Mouse (Mus musculus): Measurements from ENCODE around the gene Prn. TPM values are rescaled to one million over a fixed set of nuclear protein-coding genes. Genes with fewer than 3 reads are reported as not detected.

The Prn gene
- polyA plus RNA-seq, 1 experiment from 2014 or later, result not detected

DNA sequence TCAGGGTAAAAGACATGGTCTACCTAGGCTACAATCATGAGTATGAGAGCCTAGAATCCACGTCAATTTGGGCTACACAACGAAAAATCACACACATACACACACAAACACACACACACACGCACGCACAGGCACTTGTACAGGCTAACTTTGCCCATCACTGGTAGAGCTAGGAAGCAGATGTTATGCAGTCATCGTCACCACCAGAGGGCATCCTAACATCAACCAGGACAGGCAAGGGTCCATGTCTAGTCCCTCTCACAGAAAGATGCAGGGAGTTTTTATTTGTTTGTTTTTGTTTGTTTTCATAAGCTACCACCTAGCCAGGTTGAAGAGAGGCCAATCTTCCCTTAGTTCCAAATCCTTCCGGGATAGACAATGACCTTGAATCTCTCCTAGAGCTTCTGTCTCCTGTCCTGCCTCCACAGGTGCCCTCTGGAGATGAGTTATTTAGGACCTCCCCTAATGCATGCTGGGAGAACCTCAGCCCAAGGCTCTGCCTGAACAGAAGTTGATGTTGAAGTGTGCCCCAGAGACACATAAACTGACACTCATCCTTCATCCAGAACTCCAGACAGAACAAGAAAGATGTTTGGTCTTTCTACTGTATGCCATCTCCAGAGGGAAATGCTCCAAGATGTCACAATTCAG, 72.9 kb downstream of the Prn start:
- peaks cover 2% of the 10 kb centered on the region; the same call in 1 of the 2 replicates for H3K9me3 ChIP-seq (replicated peaks)
- no peaks in the 10 kb centered on the region for H3K27me3 ChIP-seq
- H3K4me1 ChIP-seq, result no peaks in the 10 kb centered on the region
- no peaks in the 10 kb centered on the region for H3K36me3 ChIP-seq (ENCODE audit: poor library complexity, severe bottlenecking)
- 16% methylated on average over 6 of the region's 6 CpGs for WGBS
- no peak overlapping the region for H3K4me3 ChIP-seq
- no peak overlapping the region for H3K9ac ChIP-seq
- no peak overlapping the region for H3K4me2 ChIP-seq
- no peak overlapping the region for H3K27ac ChIP-seq
- ATAC-seq, result peak; percentile 90

- H3K4me3 ChIP-seq, result no peak overlapping the region
- no peak overlapping the region for H3K9ac ChIP-seq
- no peaks in the 10 kb centered on the region for H3K9me3 ChIP-seq (replicated peaks)
- H3K27ac ChIP-seq, result no peak overlapping the region
- no peaks in the 10 kb centered on the region for H3K36me3 ChIP-seq (ENCODE audit: poor library complexity, severe bottlenecking)
- no peak overlapping the region for H3K4me2 ChIP-seq
- peaks cover under 1% of the 10 kb centered on the region; the same call in 1 of the 2 replicates for H3K4me1 ChIP-seq
- 44% methylated on average over 3 of the region's 3 CpGs for WGBS
- no peaks in the 10 kb centered on the region for H3K27me3 ChIP-seq
- ATAC-seq, result no peak
Measured at GRCm38 (mm10) chr2:131987950-131988349, 78.2 kb downstream of the Prn start.

DNA sequence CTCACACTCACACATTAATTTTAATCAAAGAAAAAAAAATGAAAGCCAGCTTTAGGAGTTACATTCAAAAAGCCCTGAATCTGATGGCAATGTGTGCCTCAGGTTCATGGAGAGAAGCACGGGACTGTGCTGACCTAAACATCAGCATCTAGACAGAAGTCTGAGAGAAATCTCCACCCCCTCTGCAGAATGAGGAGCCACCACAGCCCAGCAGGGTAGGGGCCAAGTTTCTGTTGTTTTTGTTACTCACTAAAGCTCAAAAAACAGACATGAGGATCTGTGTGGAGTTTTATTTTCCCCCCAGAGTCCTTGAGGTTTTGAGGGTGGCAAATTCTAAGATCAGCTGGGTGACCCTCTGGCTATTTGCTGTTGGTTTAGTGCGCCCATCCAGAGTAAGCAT, 78.8 kb downstream of the Prn start:
- Histone ChIP-seq H3K4me2 (no peak overlapping the region), H3K27me3 (no peaks in the 10 kb centered on the region), H3K9ac (no peak overlapping the region), H3K4me3 (no peak overlapping the region), H3K9me3 (replicated peaks) (no peaks in the 10 kb centered on the region), H3K36me3 (ENCODE audit: poor library complexity, severe bottlenecking) (no peaks in the 10 kb centered on the region), H3K4me1 (peaks cover 6% of the 10 kb centered on the region), H3K27ac (no peak overlapping the region)
- ATAC-seq, result no peak
- WGBS, result 74% methylated on average over 2 of the region's 2 CpGs

GRCm38 (mm10) chr2:131992487-131992886, 82.7 kb downstream of the Prn start:
- Histone ChIP-seq H3K27ac (no peak overlapping the region), H3K4me3 (no peak overlapping the region), H3K27me3 (no peaks in the 10 kb centered on the region), H3K9me3 (replicated peaks) (no peaks in the 10 kb centered on the region), H3K36me3 (ENCODE audit: poor library complexity, severe bottlenecking) (peaks cover 29% of the 10 kb centered on the region), H3K4me1 (peaks cover 23% of the 10 kb centered on the region), H3K9ac (no peak overlapping the region), H3K4me2 (no peak overlapping the region)
- ATAC-seq, result no peak
- 92% methylated on average over 2 of the region's 2 CpGs for WGBS

DNA sequence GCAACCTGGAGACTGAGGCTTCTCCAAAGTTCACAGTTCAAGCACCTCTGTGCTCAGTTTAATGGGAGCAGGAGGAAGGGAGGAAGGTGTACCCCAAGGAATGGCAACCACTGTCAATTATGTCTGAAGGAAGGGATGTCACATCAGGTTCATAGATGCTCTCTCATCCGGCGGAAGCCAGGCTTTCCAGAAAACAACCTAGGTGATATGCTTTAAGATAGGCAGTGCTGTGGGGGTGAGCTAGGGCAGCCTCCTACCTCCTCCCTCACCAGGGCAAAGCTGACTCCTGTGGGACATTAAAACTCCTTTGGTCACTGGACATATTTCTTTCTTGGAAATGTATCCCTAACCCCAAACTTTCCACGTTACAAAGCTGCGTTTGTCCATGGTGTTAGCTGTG, 83.4 kb downstream of the Prn start:
- WGBS, result 69% methylated on average over 4 of the region's 4 CpGs
- no peaks in the 10 kb centered on the region for H3K9me3 ChIP-seq (replicated peaks)
- H3K9ac ChIP-seq, result no peak overlapping the region
- no peak for ATAC-seq
- peaks cover 24% of the 10 kb centered on the region for H3K4me1 ChIP-seq
- no peak overlapping the region for H3K4me3 ChIP-seq
- no peak overlapping the region for H3K27ac ChIP-seq
- H3K4me2 ChIP-seq, result peak overlapping the region; percentile 24
- H3K36me3 ChIP-seq (ENCODE audit: poor library complexity, severe bottlenecking), result peaks cover 36% of the 10 kb centered on the region
- H3K27me3 ChIP-seq, result no peaks in the 10 kb centered on the region

- peak; percentile 90 for ATAC-seq
- H3K27ac ChIP-seq, result no peak overlapping the region; the same call in 1 of the 2 replicates
Measured at GRCm38 (mm10) chr2:131993563-131994088, 83.9 kb downstream of the Prn start.

DNA sequence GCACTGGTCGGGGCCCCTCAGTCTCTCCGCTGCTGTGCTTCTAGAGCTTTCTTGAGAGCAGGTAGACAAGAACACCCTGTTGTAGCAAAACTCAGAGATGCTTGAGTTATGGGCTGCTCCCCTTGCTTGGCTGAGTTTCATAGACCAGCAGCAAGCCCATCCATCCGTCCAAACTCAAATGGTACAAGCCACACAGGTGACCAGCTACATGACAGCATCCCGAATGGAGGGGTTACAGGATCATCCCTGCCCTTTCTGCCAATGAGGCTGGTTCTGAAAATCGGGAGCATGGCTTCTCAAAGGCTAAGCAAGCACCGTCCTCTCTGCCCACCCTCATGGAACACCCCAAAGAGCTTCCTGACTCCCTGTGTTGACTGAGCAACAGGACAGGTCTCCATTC, 85.2 kb downstream of the Prn start:
- peaks cover 50% of the 10 kb centered on the region for H3K36me3 ChIP-seq (ENCODE audit: poor library complexity, severe bottlenecking)

More at GRCm38 (mm10) chr2:131993563-131994088, 83.9 kb downstream of the Prn start:
- H3K27me3 ChIP-seq, result no peaks in the 10 kb centered on the region
- no peak overlapping the region for H3K9ac ChIP-seq
- H3K4me1 ChIP-seq, result peaks cover 24% of the 10 kb centered on the region
- WGBS, result 9% methylated on average over 14 of the region's 14 CpGs
- no peak overlapping the region for H3K4me3 ChIP-seq
- peaks cover 41% of the 10 kb centered on the region for H3K36me3 ChIP-seq (ENCODE audit: poor library complexity, severe bottlenecking)
- H3K9me3 ChIP-seq (replicated peaks), result no peaks in the 10 kb centered on the region
- H3K4me2 ChIP-seq, result peak overlapping the region; percentile 24

DNA sequence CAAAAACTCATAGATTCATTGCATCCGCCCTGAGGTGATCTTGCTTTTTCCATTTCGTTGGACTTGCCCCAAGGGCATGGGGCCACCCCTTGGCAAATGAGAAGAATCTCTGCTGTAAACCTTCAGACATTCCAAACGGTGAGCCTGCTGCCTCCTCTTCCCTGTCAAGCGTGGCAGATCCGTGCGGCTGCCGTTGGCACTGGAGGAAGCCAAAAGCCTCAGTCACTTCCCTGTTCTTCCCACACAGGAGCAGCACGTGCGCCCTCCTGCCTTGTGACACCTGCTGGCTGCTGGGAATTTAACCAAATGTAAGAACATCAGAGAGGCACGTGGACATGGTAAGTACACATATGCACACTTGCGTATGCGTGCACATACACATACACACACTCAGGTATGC, 86.0 kb downstream of the Prn start:
- WGBS, result 93% methylated on average over 12 of the region's 12 CpGs
- Histone ChIP-seq H3K4me3 (no peak overlapping the region), H3K27ac (no peak overlapping the region), H3K9ac (no peak overlapping the region), H3K9me3 (replicated peaks) (no peaks in the 10 kb centered on the region), H3K27me3 (no peaks in the 10 kb centered on the region), H3K36me3 (ENCODE audit: poor library complexity, severe bottlenecking) (peaks cover 55% of the 10 kb centered on the region), H3K4me2 (no peak overlapping the region), H3K4me1 (peaks cover 24% of the 10 kb centered on the region)
- no peak for ATAC-seq

More for the DNA sequence above, 85.2 kb downstream of the Prn start:
- no peak overlapping the region for H3K4me3 ChIP-seq
- ATAC-seq, result no peak
- H3K9me3 ChIP-seq (replicated peaks), result no peaks in the 10 kb centered on the region
- WGBS, result 93% methylated on average over 6 of the region's 6 CpGs
- no peaks in the 10 kb centered on the region for H3K27me3 ChIP-seq
- peaks cover 24% of the 10 kb centered on the region for H3K4me1 ChIP-seq
- no peak overlapping the region for H3K4me2 ChIP-seq
- H3K27ac ChIP-seq, result no peak overlapping the region
- H3K9ac ChIP-seq, result no peak overlapping the region

- Histone ChIP-seq H3K4me1 (peaks cover 24% of the 10 kb centered on the region), H3K27ac (no peak overlapping the region), H3K4me2 (no peak overlapping the region), H3K27me3 (no peaks in the 10 kb centered on the region), H3K4me3 (no peak overlapping the region), H3K36me3 (ENCODE audit: poor library complexity, severe bottlenecking) (peaks cover 60% of the 10 kb centered on the region), H3K9ac (no peak overlapping the region), H3K9me3 (replicated peaks) (no peaks in the 10 kb centered on the region)
- WGBS, result 90% methylated on average over 7 of the region's 7 CpGs
- no peak for ATAC-seq
Measured at GRCm38 (mm10) chr2:131996369-131996768, 86.6 kb downstream of the Prn start.

GRCm38 (mm10) chr2:131997356-131997755, 87.6 kb downstream of the Prn start:
- peaks cover 24% of the 10 kb centered on the region for H3K4me1 ChIP-seq

DNA sequence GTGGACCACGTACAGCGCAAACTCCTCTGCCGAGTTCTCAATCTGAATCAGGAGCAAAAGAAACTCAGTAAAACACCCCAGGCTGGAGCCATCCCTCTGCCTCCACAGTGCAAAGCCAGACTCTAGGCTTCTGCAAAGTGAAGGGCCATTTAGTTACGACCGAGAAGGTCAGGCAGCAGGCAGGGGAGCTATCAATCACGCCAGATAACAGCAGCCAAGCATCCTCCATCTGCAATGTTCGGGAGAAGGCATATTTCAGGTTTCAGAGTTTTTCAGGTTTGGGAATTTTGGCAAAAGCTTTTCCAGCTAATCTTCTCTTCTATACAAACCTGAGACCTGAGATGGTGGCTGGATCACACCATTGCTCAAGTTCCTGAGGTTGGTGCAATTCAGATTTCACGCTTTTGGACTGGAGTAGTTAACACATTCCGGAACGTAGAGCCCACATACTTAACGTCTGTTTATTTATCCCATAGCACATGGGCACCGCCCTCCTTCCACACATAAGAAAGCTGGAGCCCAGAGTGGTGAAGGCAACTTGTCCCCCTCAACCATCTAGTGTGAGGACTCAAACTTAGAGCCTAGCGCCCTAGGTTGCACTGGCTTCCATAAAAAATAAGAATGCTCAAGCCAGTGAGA, 92.1 kb downstream of the Prn start:
- Histone ChIP-seq H3K4me1 (0 out of 2 replicates have a peak, but pooled peaks cover 4% of the 10 kb centered on the region), H3K4me2 (no peak overlapping the region), H3K9me3 (replicated peaks) (no peaks in the 10 kb centered on the region), H3K36me3 (ENCODE audit: poor library complexity, severe bottlenecking) (peaks cover 89% of the 10 kb centered on the region), H3K27ac (no peak overlapping the region), H3K9ac (no peak overlapping the region), H3K4me3 (no peak overlapping the region), H3K27me3 (no peaks in the 10 kb centered on the region)
- no peak for ATAC-seq
- WGBS, result 92% methylated on average over 13 of the region's 13 CpGs

More at GRCm38 (mm10) chr2:131997356-131997755, 87.6 kb downstream of the Prn start:
- Histone ChIP-seq H3K27ac (no peak overlapping the region), H3K27me3 (no peaks in the 10 kb centered on the region), H3K4me2 (no peak overlapping the region), H3K4me3 (no peak overlapping the region), H3K9me3 (replicated peaks) (no peaks in the 10 kb centered on the region), H3K9ac (no peak overlapping the region), H3K36me3 (ENCODE audit: poor library complexity, severe bottlenecking) (peaks cover 69% of the 10 kb centered on the region)
- WGBS, result 27% methylated on average over 5 of the region's 5 CpGs
- ATAC-seq, result no peak

DNA sequence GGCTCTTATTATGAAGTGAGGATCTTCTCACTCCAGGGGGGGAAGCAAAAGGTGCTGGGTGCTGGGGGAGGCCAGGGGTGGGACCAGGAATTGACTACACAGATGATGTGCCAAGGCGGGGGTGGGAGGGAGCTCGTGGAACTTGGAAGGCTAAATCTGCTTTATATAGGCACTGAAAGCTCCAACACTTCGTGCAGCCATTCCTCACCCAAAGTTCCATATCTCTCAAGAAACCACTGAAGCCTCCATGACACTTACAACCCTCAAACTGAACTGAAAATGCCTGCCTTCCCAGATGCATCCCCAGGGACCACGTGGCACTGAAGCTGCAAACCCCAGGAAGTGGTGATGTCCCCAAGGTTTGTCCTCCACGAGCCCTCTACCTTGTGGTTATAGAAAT, 94.2 kb downstream of the Prn start:
- Histone ChIP-seq H3K9me3 (replicated peaks) (no peaks in the 10 kb centered on the region), H3K4me3 (no peak overlapping the region), H3K27ac (no peak overlapping the region), H3K27me3 (no peaks in the 10 kb centered on the region), H3K36me3 (ENCODE audit: poor library complexity, severe bottlenecking) (peaks cover 88% of the 10 kb centered on the region), H3K4me1 (no peaks in the 10 kb centered on the region), H3K4me2 (no peak overlapping the region), H3K9ac (no peak overlapping the region)
- ATAC-seq, result no peak
- WGBS, result 85% methylated on average over 5 of the region's 5 CpGs
